In genomic region chr1:73915218-73916070, GRCm38 (mm10) we compare ENCODE assay signal across 8 mouse cellular contexts.
DNase-seq lines count a peak whose midpoint lies in the region; ATAC-seq lines count a peak whose summit lies in the region.

No protein-coding gene starts in this region.

- ATAC-seq in granulocyte monocyte progenitor cell, adult 5-6 weeks (replicated peaks; ENCODE audit: poor library complexity, severe bottlenecking) = peak; percentile 43
- no peak for ATAC-seq in midbrain, embryonic 16.5 days

- intact Hi-C loops in left cerebral cortex, postnatal 10 days (cut with DNase I) = no loop called here

- no peaks in the 10 kb centered on the region for H3K36me3 ChIP-seq in midbrain, embryonic 16.5 days (ENCODE audit: control insufficient read depth, insufficient read depth, low read length)

- H3K27ac ChIP-seq in midbrain, embryonic 16.5 days (ENCODE audit: low read length) = no peak overlapping the region

- peak; percentile 64 for DNase-seq in gastrocnemius, adult 18-20 months (ENCODE audit: low spot score)
- DNase-seq in gastrocnemius, postnatal 25 days = no peak
- peak; percentile 45 for DNase-seq in Muller cell, postnatal 12 days (ENCODE audit: inconsistent ontology term)
- DNase-seq in left cerebral cortex, postnatal 10 days (ENCODE audit: extremely low spot score in 1 of 2, low spot score in 2 of 2) = peak; percentile 66 to 82
- no peak for DNase-seq in spleen, postnatal 14 days (ENCODE audit: low spot score in 2 of 2)
- no peak for DNase-seq in cerebellum, postnatal 25 days

- no peak overlapping the region for H3K4me3 ChIP-seq in midbrain, embryonic 16.5 days (ENCODE audit: low read depth, low read length)

- H3K4me1 ChIP-seq in midbrain, embryonic 16.5 days (ENCODE audit: control insufficient read depth, insufficient read depth, low read length) = no peaks in the 10 kb centered on the region; the same call in 1 of the 2 replicates

- no peaks in the 10 kb centered on the region for H3K9me3 ChIP-seq in midbrain, embryonic 16.5 days (replicated peaks; ENCODE audit: control insufficient read depth, low read length, poor library complexity, severe bottlenecking)

- WGBS in midbrain, embryonic 16.5 days = 64% methylated on average over 8 of the region's 8 CpGs

- H3K27me3 ChIP-seq in midbrain, embryonic 16.5 days (ENCODE audit: control insufficient read depth, insufficient read depth, low read depth, low read length) = no peaks in the 10 kb centered on the region

- no peak overlapping the region for H3K4me2 ChIP-seq in midbrain, embryonic 16.5 days (ENCODE audit: low read length)

- no peak overlapping the region for H3K9ac ChIP-seq in midbrain, embryonic 16.5 days (ENCODE audit: low read depth, low read length)

Comparison
In these comparisons a context has a peak if more than half of its experiments do, and no peak if none do; other contexts are left out.
1. DNase-seq: peak in gastrocnemius, adult 18-20 months (single experiment), Muller cell, postnatal 12 days (single experiment) and left cerebral cortex, postnatal 10 days (2 of 2); none in gastrocnemius, postnatal 25 days (single experiment), spleen, postnatal 14 days (0 of 2) and cerebellum, postnatal 25 days (0 of 2).